Mouse (Mus musculus) right cerebral cortex, postnatal 4 days (tissue): ENCODE measurements around the gene Rom1.

Experiments
- DNase-seq: peaks from one replicate; pipeline ENCODE4 v3.0.0-alpha.2; 2022

The Rom1 gene

GRCm38 (mm10) chr19:8941515-8942217, 12.5 kb upstream of the Rom1 start, which contains the start of gene Mta2:
Gene Mta2 (plus strand): TSS chr19:8941875.
- peak; percentile 94 for DNase-seq

GRCm38 (mm10) chr19:8941136-8941514, 12.0 kb upstream of the Rom1 start:
- DNase-seq = no peak

- DNase-seq = no peak
Measured at GRCm38 (mm10) chr19:8940526-8941133, 11.5 kb upstream of the Rom1 start.

GRCm38 (mm10) chr19:8936736-8937135, 7.6 kb upstream of the Rom1 start:
- no peak for DNase-seq

DNA sequence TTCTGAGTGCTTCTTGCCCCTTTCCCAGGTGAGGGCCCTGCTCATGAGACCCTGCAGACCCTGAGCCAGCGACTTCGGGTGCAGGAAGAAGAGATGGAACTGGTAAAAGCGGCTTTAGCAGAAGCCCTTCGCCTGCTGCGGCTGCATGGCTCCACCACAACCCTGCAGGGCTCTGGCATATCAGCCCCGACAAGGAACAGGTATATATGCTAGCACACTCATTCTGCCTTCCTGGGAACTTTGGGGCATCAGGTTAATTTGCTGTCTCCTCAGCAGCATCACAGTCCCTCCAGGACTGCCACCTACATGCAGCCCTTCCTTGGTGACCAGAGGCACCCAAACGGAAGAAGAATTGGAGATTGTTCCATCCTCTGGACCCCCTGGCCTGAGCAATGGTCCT, 1.6 kb upstream of the Rom1 start:
- DNase-seq = no peak

DNA sequence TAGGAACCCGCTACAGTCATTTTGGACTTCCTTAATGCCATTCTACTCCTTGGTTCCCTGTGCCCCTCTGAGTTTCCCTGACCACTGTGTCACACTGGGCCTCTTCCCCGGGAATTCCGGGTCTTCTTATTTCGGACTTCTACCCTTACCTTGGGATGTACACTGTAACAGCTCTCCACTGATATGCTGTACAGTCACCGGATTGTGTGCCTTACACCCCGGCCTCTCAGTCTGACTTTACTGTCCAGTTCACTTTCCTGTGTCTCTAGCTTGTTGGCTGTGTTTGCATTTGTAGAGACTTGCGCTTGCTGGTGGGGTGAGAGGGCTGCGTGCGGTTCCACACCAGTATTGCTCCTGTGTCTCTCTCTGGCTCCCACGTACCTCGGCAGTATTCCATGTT, 961 bp upstream of the Rom1 start:
- DNase-seq = no peak

- no peak for DNase-seq
Measured at GRCm38 (mm10) chr19:8928689-8929223, 400 bp downstream of the Rom1 start.

DNA sequence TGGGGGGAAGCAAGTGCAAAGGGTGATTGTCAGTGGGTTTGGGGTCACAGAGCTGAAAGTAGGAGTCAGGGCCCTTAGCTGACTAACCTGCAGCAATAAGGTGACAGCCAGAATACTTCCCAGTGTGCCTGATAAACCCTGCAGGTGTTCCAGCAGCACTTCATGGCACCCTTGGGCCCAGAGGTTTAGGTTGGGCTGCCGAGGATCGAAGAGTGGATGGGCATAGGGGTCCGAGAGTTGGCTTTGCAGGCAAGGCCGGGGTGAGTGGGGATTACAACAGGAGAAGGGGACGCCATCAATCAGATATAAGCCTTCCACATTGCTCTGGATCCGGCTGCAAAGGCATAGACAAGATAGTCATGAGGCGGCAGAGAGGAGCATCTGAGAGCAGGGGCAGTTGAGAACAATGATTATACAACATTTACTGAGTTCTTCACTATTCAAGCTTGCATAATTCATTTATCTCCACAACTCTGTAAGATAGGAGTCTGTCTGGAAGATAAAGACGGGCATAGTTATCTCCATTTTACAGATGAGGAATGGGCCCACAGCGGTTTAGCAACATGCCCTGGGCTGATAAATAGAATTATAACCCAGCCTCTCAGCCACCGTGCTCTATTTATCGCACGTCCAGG, 1.1 kb downstream of the Rom1 start:
- no peak for DNase-seq

DNA sequence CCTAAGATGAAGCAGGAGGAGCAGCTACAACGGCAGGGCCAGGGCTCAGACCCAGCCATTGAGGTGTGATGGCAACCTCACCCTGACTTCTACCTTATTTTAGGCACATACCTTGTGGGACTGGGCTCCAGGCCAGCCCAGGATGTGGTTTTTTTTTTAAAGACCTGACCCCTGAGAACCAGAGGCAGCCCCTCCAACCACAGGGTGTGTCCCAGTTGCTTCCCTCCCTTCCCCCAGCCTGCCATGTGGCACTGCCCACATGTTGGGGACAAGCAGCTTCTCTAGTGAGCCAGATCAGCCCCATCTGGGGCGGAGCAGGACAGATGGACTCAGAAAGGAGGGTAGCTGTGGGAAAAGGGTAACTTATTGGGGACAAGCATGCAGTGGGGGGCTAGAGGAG, 2.4 kb downstream of the Rom1 start:
- no peak for DNase-seq

- no peak for DNase-seq
Measured at GRCm38 (mm10) chr19:8921741-8922140, 7.4 kb downstream of the Rom1 start.

DNA sequence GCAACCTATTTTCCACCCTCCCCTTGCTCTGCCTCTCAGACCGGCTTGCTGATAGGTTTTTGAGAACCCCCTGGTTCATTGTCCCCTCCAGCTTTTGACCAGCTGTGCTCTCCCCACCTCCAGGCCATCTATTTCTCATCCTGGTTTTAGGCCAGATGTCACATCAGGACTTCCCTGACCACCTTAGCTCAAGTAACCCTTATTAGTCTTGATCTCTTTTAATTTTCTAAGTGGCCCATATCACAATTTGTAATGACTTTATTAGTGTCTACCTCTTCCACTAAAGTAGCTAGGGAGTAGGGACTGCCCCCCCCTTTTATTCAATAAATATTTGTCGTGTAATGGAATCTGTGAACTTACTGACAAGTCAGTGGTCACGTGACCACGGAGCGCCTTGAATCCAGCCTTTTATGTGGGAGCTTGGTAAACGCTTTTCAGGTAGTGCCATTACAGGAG, 8.3 kb downstream of the Rom1 start:
- no peak for DNase-seq

- DNase-seq = peak; percentile 86
Measured at GRCm38 (mm10) chr19:8920073-8920736, 9.0 kb downstream of the Rom1 start, which contains the start of gene B3gat3. Gene B3gat3 (plus strand): TSS chr19:8920374.

- no peak for DNase-seq
Measured at GRCm38 (mm10) chr19:8919684-8920072, 9.5 kb downstream of the Rom1 start.

GRCm38 (mm10) chr19:8919000-8919399, 10.2 kb downstream of the Rom1 start:
- DNase-seq = no peak

DNA sequence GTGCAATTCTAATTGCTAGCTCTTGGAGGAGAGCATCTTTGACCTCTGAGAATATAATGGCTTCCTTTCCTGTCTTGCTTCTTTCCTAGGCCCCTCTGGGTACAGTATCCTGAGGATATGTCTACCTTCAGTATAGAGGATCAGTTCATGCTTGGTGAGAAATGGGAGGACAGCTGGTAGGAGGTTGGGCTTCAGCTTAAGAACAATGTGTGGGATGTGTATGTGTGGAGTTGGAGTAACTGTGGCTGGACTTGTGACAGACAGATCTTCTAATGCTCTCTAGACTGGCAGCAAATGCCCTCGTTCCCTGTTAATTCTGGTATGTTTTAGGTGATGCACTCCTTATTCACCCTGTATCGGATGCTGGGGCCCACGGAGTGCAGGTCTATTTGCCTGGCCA, 14.9 kb downstream of the Rom1 start:
- DNase-seq = no peak

DNA sequence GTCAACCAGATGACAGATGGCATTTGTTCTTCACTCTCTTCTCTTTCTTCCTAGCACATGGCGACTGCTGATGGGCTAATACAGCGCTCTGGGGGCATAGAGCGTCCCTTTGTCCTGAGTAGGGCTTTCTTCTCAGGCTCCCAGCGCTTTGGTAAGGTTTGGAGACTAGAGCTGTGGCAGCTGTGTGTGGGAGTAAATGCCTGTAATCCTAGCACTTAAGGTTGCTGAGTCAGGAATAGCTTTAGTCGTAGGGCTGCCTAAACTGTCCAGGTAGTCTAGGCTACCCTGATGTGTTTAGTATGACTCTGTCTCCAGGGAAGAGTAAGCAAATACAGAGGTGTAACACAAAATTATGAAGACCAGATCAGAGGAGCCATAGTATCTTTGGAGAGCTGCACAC, 17.3 kb downstream of the Rom1 start:
- DNase-seq = no peak

GRCm38 (mm10) chr19:8908531-8908930, 20.6 kb downstream of the Rom1 start:
- no peak for DNase-seq

- no peak for DNase-seq
Measured at GRCm38 (mm10) chr19:8903412-8903811, 25.7 kb downstream of the Rom1 start.

DNA sequence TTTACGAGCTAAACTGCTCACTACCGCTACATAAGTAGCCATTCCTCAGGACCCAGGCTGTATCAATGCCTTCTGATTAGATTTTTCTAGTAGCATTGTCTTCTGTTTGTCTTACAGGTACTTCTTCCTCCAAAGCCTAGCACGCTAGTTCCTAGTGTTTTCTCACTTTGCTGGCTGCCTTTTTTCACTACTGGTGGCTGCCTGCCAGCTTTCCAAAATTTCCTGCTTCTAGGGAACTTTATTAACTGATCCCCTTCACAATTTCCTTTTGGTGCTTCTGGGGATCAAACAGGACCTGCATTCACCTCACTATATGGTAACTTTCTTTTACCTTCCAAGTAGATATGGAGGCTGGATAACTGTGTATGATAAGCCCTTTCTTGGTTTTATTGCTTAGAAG, 30.1 kb downstream of the Rom1 start:
- DNase-seq = no peak

DNA sequence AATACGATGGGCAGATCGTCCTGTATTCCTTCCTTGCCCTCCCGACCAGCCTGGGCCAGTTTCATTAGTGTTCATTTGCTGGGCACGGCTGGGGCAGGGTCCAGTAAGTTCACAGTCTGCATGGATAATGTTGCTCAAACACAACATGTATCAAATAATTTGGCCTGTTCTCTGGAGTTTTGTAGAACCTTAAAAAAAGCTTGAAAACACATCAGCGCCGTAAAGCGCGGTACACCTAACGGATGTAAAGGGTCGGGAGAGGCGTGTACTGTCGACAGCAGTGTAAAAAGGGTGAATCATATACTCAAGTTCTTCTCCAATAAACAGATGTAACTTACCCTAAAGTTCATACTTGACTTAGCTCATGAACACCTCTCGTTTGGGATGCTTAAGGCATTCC, 30.6 kb downstream of the Rom1 start:
- no peak for DNase-seq

- DNase-seq = peak; percentile 92
Measured at GRCm38 (mm10) chr19:8897865-8898495, 31.2 kb downstream of the Rom1 start, which contains the start of gene Ganab. Gene Ganab (plus strand): TSS chr19:8898071.

DNA sequence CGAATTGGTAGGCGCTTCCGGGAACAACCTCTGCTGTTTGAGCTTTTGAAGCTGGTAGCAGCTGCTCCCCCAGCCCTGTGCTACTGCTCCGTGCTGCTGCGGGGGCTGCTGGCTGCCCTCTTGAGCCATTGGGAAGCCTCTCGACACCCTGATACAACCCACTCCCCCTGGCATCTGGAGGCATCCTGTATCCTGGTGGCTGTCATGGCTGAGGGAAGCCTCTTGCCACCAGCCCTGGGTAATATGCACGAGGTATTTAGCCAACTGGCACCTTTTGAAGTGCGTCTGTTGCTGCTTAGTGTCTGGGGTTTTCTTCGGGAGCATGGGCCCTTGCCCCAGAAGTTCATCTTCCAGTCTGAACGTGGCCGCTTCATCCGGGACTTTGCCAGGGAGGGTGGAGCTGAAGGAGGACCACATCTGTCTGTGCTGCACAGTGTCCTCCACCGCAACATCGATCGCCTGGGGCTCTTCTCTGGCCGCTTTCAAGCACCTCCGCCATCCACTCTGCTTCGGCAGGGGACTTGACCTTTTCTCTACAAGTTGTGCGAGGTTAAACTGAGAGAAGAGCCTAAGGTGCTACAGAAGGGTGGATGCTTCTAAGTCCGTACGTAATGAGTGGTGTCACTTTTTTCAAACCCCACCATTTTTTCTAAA, 31.8 kb downstream of the Rom1 start:
- DNase-seq = peak; percentile 44
